Mouse (Mus musculus): ENCODE results near the gene Nfil3. TPM values are rescaled to one million over a fixed set of nuclear protein-coding genes. Genes with fewer than 3 reads are reported as not detected.

Nfil3 gene
- total RNA-seq, 4 experiments from 2014 or later: 9.8 to 16.8 (median 15.8) TPM

- DNase-seq (ENCODE audit: low spot score in 2 of 2): peak; percentile 78 to 93
These were observed 1.8 kb upstream of the Nfil3 start for GRCm38 (mm10) chr13:52982703-52983102.

- peak; percentile 32 to 33 for DNase-seq (ENCODE audit: low spot score in 2 of 2)
These were observed 788 bp upstream of the Nfil3 start for GRCm38 (mm10) chr13:52981441-52982281.

GRCm38 (mm10) chr13:52980211-52980950 is 492 bp downstream of the Nfil3 start:
- peak; percentile 76 to 78 for DNase-seq (ENCODE audit: low spot score in 2 of 2)

GRCm38 (mm10) chr13:52979331-52980051 is 1.4 kb downstream of the Nfil3 start:
- peak in 1 of 2 experiments; percentile 13 for DNase-seq (ENCODE audit: low spot score in 2 of 2)

DNA sequence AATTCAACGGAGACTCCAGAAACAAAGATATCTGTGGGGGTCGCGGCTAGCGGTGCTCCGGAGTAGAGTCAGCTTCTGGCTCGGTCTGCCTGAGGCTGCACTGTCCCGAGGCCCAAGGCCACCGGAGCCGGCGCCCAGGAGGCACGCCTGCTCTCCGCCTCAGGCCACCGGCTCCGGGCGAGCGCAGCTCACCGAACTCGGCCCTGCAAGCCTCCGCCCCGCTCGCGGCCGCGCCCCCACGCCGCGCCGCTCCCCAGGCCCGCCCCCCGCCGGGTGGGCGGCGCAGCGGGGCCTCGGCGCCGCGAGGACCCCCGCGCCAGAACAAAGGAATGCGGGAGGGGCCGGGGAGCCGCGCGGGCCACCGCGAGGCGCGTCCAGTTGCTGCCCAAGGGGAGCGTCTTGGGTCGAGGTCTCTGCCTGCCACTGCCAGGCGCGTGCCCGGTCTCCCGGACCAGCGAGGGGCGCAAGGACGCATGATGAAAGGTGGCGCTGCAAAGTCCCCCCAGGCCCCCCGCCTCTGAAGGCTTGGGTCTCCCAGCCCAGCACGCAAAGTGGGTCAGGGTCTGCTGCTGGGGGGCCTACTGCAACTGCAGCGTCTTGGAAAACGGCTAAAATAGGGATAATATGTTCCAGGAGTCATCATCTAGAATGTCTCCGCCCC is 2.4 kb downstream of the Nfil3 start:
- no peak for DNase-seq (ENCODE audit: low spot score in 2 of 2)

GRCm38 (mm10) chr13:52977757-52978156 is 3.1 kb downstream of the Nfil3 start:
- no peak for DNase-seq (ENCODE audit: low spot score in 2 of 2)

- no peak for DNase-seq (ENCODE audit: low spot score in 2 of 2)
These were observed 3.7 kb downstream of the Nfil3 start for GRCm38 (mm10) chr13:52977221-52977609.

- DNase-seq (ENCODE audit: low spot score in 2 of 2): no peak
These were observed 4.2 kb downstream of the Nfil3 start for GRCm38 (mm10) chr13:52976510-52977220.

GRCm38 (mm10) chr13:52976130-52976509 is 4.8 kb downstream of the Nfil3 start:
- DNase-seq (ENCODE audit: low spot score in 2 of 2): no peak

GRCm38 (mm10) chr13:52974676-52975075 is 6.2 kb downstream of the Nfil3 start:
- no peak for DNase-seq (ENCODE audit: low spot score in 2 of 2)

DNA sequence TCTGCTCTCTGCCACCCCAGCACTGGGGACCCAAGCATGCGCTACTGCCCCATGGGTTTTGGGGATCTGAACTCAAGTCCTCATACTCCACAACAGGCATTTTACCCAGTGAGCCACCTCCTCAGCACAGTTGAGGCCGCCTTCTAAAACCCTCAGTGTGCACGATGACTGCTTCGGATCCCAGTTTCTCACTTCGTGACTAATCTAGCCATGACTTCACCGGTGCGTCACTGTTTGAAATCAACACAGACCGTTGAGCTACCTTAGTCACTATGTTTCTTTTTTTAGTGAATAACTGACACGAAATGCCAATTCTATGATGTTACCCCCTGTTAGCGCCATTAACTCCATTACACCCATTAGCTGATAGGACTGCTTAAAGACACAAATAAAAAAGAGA is 7.4 kb downstream of the Nfil3 start:
- no peak for DNase-seq (ENCODE audit: low spot score in 2 of 2)

DNA sequence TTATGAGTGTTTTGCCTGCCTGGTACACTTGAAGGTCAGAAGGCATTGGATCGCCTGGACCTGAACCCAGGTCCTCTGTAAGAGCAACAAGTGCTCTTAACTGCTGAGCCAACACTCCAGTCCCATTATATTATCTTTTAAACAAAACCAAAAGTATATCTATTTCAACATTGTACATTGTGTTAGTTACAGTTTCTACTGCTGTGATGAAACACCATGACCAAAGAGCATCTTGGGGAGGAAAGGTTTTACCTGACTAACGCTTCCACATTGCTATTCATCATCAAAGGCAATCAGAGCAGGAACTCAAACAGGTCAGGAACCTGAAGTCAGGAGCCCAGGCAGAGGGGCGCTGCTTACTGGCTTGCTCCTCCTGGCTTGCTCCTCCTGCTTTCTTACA is 8.2 kb downstream of the Nfil3 start:
- DNase-seq (ENCODE audit: low spot score in 2 of 2): no peak

- no peak for DNase-seq (ENCODE audit: low spot score in 2 of 2)
These were observed 10.0 kb downstream of the Nfil3 start for GRCm38 (mm10) chr13:52970876-52971275.

GRCm38 (mm10) chr13:52962922-52963321 is 18.0 kb downstream of the Nfil3 start:
- DNase-seq (ENCODE audit: low spot score in 2 of 2): no peak

DNA sequence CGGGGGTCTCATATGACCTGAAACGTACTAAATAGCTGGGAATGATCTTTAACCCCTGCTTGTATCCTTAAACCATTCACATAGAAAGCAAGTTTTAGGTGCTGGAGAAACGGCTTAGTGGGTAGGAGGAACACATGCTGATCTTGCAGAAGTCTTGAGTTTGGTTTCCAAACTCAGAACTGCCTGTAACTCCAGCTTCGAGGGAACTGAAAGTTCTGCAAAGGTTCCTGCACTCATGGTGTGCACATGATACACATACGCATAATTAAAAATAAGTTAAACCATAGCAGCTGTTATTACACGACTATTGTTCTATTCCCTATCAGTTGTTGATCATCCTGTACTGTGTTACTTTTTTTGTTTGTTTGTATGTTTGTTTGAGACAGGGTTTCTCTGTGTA is 18.5 kb downstream of the Nfil3 start:
- DNase-seq (ENCODE audit: low spot score in 2 of 2): no peak

DNA sequence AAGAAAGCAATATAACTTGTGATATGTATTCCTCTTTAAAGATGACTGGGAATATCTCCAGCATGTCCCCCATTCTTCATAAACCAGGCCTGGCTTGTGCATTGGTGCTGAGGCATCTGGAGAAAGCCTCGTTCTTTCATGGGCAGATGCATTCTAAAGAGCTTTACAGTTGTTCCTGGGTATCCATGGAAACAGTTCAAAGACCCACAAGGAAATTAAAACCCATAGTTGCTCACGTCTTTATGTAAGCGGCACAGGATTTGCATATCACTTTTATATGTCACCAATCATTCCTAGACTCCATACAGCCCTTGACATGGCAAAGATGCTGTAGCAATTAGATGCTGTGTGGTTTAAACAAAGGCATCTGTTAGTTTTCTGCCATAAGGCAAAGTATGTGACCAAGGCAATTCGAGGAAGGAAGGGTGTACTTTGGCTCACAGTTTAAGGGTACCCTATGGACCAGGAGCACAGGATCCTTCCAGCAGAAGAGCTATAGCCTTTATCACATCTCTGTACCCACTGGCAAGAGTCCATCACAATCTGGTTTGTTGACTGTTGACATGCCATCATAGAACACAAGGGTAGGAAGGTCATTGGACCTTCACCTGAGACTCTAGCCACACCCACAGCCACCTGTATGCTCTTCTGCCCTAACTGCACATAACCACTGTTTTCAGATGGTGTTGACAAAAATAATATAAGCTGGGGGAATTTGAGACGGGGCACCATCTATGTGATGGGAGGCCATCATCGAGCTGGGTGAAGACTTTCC is 26.9 kb downstream of the Nfil3 start:
- no peak for DNase-seq (ENCODE audit: low spot score in 2 of 2)

DNA sequence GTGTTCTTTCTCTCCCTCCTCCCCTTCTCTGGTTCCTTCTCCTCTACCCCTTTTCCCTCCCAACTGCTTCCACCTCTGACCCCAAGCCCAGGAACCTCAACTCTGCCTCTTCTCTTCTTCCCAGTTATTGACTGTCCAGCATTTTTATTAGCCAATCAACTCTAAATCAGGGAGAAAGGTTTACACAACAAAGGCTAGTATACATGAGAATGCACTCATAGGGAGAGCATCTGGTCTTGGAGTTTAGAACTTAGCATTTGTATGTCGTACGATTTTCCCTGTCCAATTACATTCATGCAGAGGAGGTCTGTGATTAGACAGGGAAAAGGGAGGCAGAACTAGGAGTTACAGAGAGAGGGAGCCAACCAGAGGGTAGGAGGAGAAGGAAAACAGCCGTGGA is 31.7 kb downstream of the Nfil3 start:
- DNase-seq (ENCODE audit: low spot score in 2 of 2): no peak

DNA sequence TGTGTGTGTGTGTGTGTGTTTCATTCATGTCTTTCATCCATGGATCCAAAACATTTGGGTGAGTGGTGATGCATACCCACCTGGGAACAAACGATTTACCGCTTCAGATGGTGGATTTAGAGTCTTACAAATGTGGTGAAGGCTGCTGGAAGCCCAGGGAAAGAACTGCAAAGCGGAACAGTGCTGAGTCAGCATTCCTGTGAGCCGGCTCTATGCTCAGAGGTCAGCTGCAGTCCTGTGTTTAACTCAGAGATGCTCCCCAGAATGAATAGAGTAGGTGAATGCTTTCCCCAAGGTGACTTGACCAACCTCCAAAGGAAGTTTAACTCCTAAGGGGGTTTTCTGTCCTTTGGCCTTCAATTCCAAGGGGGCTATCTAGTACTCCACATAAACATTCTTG is 33.3 kb downstream of the Nfil3 start:
- no peak for DNase-seq (ENCODE audit: low spot score in 2 of 2)

GRCm38 (mm10) chr13:52945769-52946168 is 35.1 kb downstream of the Nfil3 start:
- no peak for DNase-seq (ENCODE audit: low spot score in 2 of 2)

DNA sequence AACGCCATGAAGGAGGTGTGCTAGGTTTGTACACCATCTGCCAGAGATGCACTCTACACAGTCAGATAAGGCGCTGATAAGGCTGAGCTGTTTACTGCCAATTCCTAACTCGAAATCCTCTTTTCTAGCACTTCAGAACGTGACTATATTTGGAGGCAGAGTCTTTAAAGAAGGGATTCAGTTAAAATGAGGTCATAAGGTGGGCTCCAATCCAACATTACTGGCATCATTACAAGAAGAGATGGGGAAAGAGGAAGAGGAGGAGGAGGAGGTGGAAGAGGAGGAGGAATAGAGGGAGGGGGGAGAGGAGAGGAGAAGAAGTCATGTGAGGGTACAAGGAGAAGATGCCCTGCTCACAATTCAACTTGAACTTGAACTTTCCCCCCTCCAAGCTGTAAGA is 36.8 kb downstream of the Nfil3 start:
- no peak for DNase-seq (ENCODE audit: low spot score in 2 of 2)
